ENCODE assay signal across 25 mouse cellular contexts in genomic region chr16:22963293-22963692, GRCm38 (mm10). TPM values are rescaled to one million over a fixed set of nuclear protein-coding genes. Genes with fewer than 3 reads are reported as not detected.
A peak's percentile ranks its signal among the peaks of the same experiment; 100 is the strongest.
DNase-seq lines count a peak whose midpoint lies in the region; ATAC-seq and TF ChIP-seq lines count a peak whose summit lies in the region.
"Had no signal": no experiment of that assay in that cellular context is flagged by ENCODE, and none has a peak within 500 bp of the region (broad histone marks: within the 10 kb centered on the region; RNA-seq: fewer than 3 reads in every experiment).

No protein-coding gene starts in this region.

- no peaks in the 10 kb centered on the region for H3K36me3 ChIP-seq in heart, embryonic 11.5 days (ENCODE audit: control insufficient read depth, insufficient read depth, low read length)
- no peaks in the 10 kb centered on the region for H3K36me3 ChIP-seq in heart, embryonic 10.5 days
- peaks cover 14% of the 10 kb centered on the region for H3K36me3 ChIP-seq in liver, adult 2 months (ENCODE audit: control insufficient read depth, insufficient read depth, low read length)
- no peaks in the 10 kb centered on the region for H3K36me3 ChIP-seq in liver, embryonic 11.5 days (ENCODE audit: control insufficient read depth, insufficient read depth, low read length)
- H3K36me3 ChIP-seq in liver, postnatal 0 days (replicated peaks; ENCODE audit: insufficient read depth, low read length): 0 out of 2 replicates have a peak, but pooled peaks cover 4% of the 10 kb centered on the region
- H3K36me3 ChIP-seq: G1E had no signal

- H3K79me2 ChIP-seq in liver, adult 2 months (ENCODE audit: control insufficient read depth, insufficient read depth, low read length): no peaks in the 10 kb centered on the region

- no peak overlapping the region for H3K27ac ChIP-seq in heart, embryonic 11.5 days (ENCODE audit: low read depth, low read length)
- H3K27ac ChIP-seq in heart, embryonic 10.5 days: no peak overlapping the region
- peak overlapping the region; percentile 48; the same call in 1 of the 2 replicates for H3K27ac ChIP-seq in liver, adult 2 months (replicated peaks; ENCODE audit: insufficient read depth, low read depth, low read length)
- H3K27ac ChIP-seq in liver, embryonic 11.5 days (ENCODE audit: low read depth, low read length): no peak overlapping the region
- H3K27ac ChIP-seq in liver, postnatal 0 days (ENCODE audit: low read depth): no peak overlapping the region

- H3K4me2 ChIP-seq in heart, embryonic 11.5 days: no peak overlapping the region
- H3K4me2 ChIP-seq in liver, embryonic 11.5 days: no peak overlapping the region
- no peak overlapping the region for H3K4me2 ChIP-seq in liver, postnatal 0 days (ENCODE audit: low read depth, low read length)

- TF ChIP-seq POLR2A in liver, adult 2 months (IDR thresholded peaks at IDR 0.05; ENCODE audit: extremely low read depth, insufficient read depth, low read length): no peak

- no peak for ATAC-seq in heart, embryonic 11.5 days (replicated peaks; ENCODE audit: insufficient number of reproducible peaks, low FRiP score, low TSS enrichment)
- ATAC-seq in liver, embryonic 11.5 days (replicated peaks; ENCODE audit: low FRiP score): no peak
- ATAC-seq in liver, postnatal 0 days: peak; percentile 77
- ATAC-seq: activated CD4-positive, CD25-positive, alpha-beta regulatory T cell, adult 4 months; CD4-positive, CD25-positive, alpha-beta regulatory T cell, adult 4 months; Patski had no signal

- H3K9me3 ChIP-seq in heart, embryonic 11.5 days (replicated peaks; ENCODE audit: control insufficient read depth, low read length): no peaks in the 10 kb centered on the region
- H3K9me3 ChIP-seq in heart, embryonic 10.5 days: no peaks in the 10 kb centered on the region
- no peaks in the 10 kb centered on the region for H3K9me3 ChIP-seq in liver, embryonic 11.5 days (ENCODE audit: control insufficient read depth, low read length)
- no peaks in the 10 kb centered on the region for H3K9me3 ChIP-seq in liver, postnatal 0 days (ENCODE audit: low read length)
- H3K9me3 ChIP-seq: G1E had no signal

- TF ChIP-seq EP300 in liver, postnatal 0 days (IDR thresholded peaks at IDR 0.05; ENCODE audit: low read depth): no peak

- no peaks in the 10 kb centered on the region; the same call in 1 of the 2 replicates for H3K27me3 ChIP-seq in heart, embryonic 11.5 days (ENCODE audit: control insufficient read depth, insufficient read depth, low read length)
- no peaks in the 10 kb centered on the region for H3K27me3 ChIP-seq in heart, embryonic 10.5 days (ENCODE audit: insufficient read depth, poor library complexity, severe bottlenecking)
- H3K27me3 ChIP-seq in liver, adult 2 months (ENCODE audit: control insufficient read depth, insufficient read depth, low read length): no peaks in the 10 kb centered on the region
- no peaks in the 10 kb centered on the region for H3K27me3 ChIP-seq in liver, embryonic 11.5 days (replicated peaks; ENCODE audit: control insufficient read depth, insufficient read depth, low read length)
- no peaks in the 10 kb centered on the region for H3K27me3 ChIP-seq in liver, postnatal 0 days (ENCODE audit: insufficient read depth, low read length)
- H3K27me3 ChIP-seq: Patski had no signal

- TF ChIP-seq CTCF in liver, adult 2 months (IDR thresholded peaks at IDR 0.05; ENCODE audit: low read depth, low read length): no peak
- TF ChIP-seq CTCF in liver, postnatal 0 days (IDR thresholded peaks at IDR 0.05; ENCODE audit: low read depth): no peak

- H3K4me1 ChIP-seq in heart, embryonic 11.5 days (ENCODE audit: control insufficient read depth, insufficient read depth, low read length): no peaks in the 10 kb centered on the region
- H3K4me1 ChIP-seq in heart, embryonic 10.5 days: no peaks in the 10 kb centered on the region
- H3K4me1 ChIP-seq in liver, adult 2 months (ENCODE audit: control insufficient read depth, insufficient read depth, low read length): peaks cover 5% of the 10 kb centered on the region
- H3K4me1 ChIP-seq in liver, embryonic 11.5 days (replicated peaks; ENCODE audit: control insufficient read depth, insufficient read depth, low read length): no peaks in the 10 kb centered on the region
- no peaks in the 10 kb centered on the region for H3K4me1 ChIP-seq in liver, postnatal 0 days (ENCODE audit: insufficient read depth)

- peak; percentile 73 for DNase-seq in heart, adult 11 months
- peak; percentile 39 for DNase-seq in heart, embryonic 10.5 days (ENCODE audit: low spot score)
- DNase-seq in heart, postnatal 4 days: no peak
- peak; percentile 73 for DNase-seq in liver, adult 2 months (ENCODE audit: extremely low read depth, low read depth, low spot score)
- no peak for DNase-seq in liver, embryonic 11.5 days (ENCODE audit: low spot score)
- no peak for DNase-seq in liver, postnatal 0 days
- no peak for DNase-seq in liver
- DNase-seq: adrenal gland, adult 2 months; adrenal gland, adult 8-10 months; adrenal gland, postnatal 10 days; adrenal gland, postnatal 14 days; adrenal gland, postnatal 25 days; adrenal gland, postnatal 36 days; B cell, adult 2 months; cerebellum, adult 11 months; cerebellum, adult 11-12 months had no signal

- H3K9ac ChIP-seq in heart, embryonic 11.5 days (ENCODE audit: low read depth, low read length): no peak overlapping the region
- 0 out of 2 replicates have a peak overlapping the region, but pooled peaks have one; percentile 27 for H3K9ac ChIP-seq in liver, adult 2 months (ENCODE audit: low read depth, low read length)
- no peak overlapping the region for H3K9ac ChIP-seq in liver, embryonic 11.5 days (ENCODE audit: low read depth, low read length)
- H3K9ac ChIP-seq in liver, postnatal 0 days (replicated peaks): no peak overlapping the region

- no peak overlapping the region for H3K4me3 ChIP-seq in heart, embryonic 11.5 days (ENCODE audit: low read depth, low read length)
- no peak overlapping the region for H3K4me3 ChIP-seq in heart, embryonic 10.5 days
- no peak overlapping the region for H3K4me3 ChIP-seq in liver, adult 2 months (ENCODE audit: insufficient read depth, low read depth, low read length)
- H3K4me3 ChIP-seq in liver, embryonic 11.5 days (ENCODE audit: low read depth, low read length): no peak overlapping the region
- no peak overlapping the region for H3K4me3 ChIP-seq in liver, postnatal 0 days (ENCODE audit: low read depth, low read length)

RNA-seq across cellular contexts. Expression of gene Hrg, which starts 12.4 kb away (rescaled TPM):
- polyA plus RNA-seq in heart, embryonic 11.5 days (2014; fragmentation: Nextera tagmentation; extraction: Ambion mirVana): not detected in 2 replicates
- polyA plus RNA-seq in heart, embryonic 10.5 days (2016; fragmentation: Nextera tagmentation; extraction: Ambion mirVana): 0.08 TPM in 1 of 2 replicates, not detected in the other
- not detected for total RNA-seq in heart, postnatal 4 days (2021)
- total RNA-seq in liver, adult 2 months (2014; rRNA removed): 574 and 911 TPM in 2 replicates
- 312 and 372 TPM in 2 replicates for polyA plus RNA-seq in liver, adult 2 months (2012; rRNA removed)
- polyA plus RNA-seq in liver, embryonic 11.5 days (2014; fragmentation: Nextera tagmentation; extraction: Ambion mirVana): 0.22 TPM in 1 of 2 replicates, not detected in the other
- 443 and 542 TPM in 2 replicates for polyA plus RNA-seq in liver, postnatal 0 days (2015; fragmentation: Nextera tagmentation; extraction: Ambion mirVana)
- total RNA-seq: CH12.LX, ES-E14, G1E, MEL had no signal
- polyA plus RNA-seq: activated CD4-positive, CD25-positive, alpha-beta regulatory T cell, adult 4 months; C2C12; CD4-positive, CD25-positive, alpha-beta regulatory T cell, adult 4 months; G1E; Patski had no signal

RNA-seq across cellular contexts. Expression of gene Fetub, which starts 45.2 kb away (rescaled TPM):
- polyA plus RNA-seq in heart, embryonic 11.5 days (2014; fragmentation: Nextera tagmentation; extraction: Ambion mirVana): 0.19 TPM in 1 of 2 replicates, not detected in the other
- 0.12 TPM in 1 of 2 replicates, not detected in the other for polyA plus RNA-seq in heart, embryonic 10.5 days (2016; fragmentation: Nextera tagmentation; extraction: Ambion mirVana)
- total RNA-seq in heart, postnatal 4 days (2021): not detected
- 107 and 165 TPM in 2 replicates for total RNA-seq in liver, adult 2 months (2014; rRNA removed)
- 414 and 419 TPM in 2 replicates for polyA plus RNA-seq in liver, adult 2 months (2012; rRNA removed)
- 0.22 and 0.69 TPM in 2 replicates for polyA plus RNA-seq in liver, embryonic 11.5 days (2014; fragmentation: Nextera tagmentation; extraction: Ambion mirVana)
- 578 and 644 TPM in 2 replicates for polyA plus RNA-seq in liver, postnatal 0 days (2015; fragmentation: Nextera tagmentation; extraction: Ambion mirVana)
- total RNA-seq: MEL had no signal
- polyA plus RNA-seq: activated CD4-positive, CD25-positive, alpha-beta regulatory T cell, adult 4 months; CD4-positive, CD25-positive, alpha-beta regulatory T cell, adult 4 months had no signal

Comparison
In these comparisons a context has a peak if more than half of its experiments do, and no peak if none do; other contexts are left out.
1. DNase-seq: peak in heart, adult 11 months (single experiment), heart, embryonic 10.5 days (single experiment) and liver, adult 2 months (single experiment); none in heart, postnatal 4 days (single experiment), liver, embryonic 11.5 days (single experiment), liver, postnatal 0 days (single experiment) and liver (single experiment).
2. RNA of gene Hrg, which starts 12.4 kb away (polyA plus RNA-seq): 443 to 542 TPM in liver, postnatal 0 days and 312 to 372 TPM in liver, adult 2 months; 0.22 TPM in liver, embryonic 11.5 days, 0.08 TPM in heart, embryonic 10.5 days and not detected in heart, embryonic 11.5 days; every median in the first group is over 100 times any median in the second.
3. RNA of gene Fetub, which starts 45.2 kb away (polyA plus RNA-seq): 578 to 644 TPM in liver, postnatal 0 days and 414 to 419 TPM in liver, adult 2 months; 0.22 to 0.69 TPM in liver, embryonic 11.5 days, 0.19 TPM in heart, embryonic 11.5 days and 0.12 TPM in heart, embryonic 10.5 days; every median in the first group is over 100 times any median in the second.